Mouse (Mus musculus): ENCODE data around the gene Mrm1.

GRCm38 (mm10) chr11:84846741-84847474 is 27.6 kb upstream of the Mrm1 start:
- TF ChIP-seq POLR2A (IDR thresholded peaks at IDR 0.05; ENCODE audit: low read depth, low read length), result no peak
- no peak for TF ChIP-seq CTCF (conservative IDR thresholded peaks at IDR 0.05; ENCODE audit: insufficient read depth, insufficient read length, low read depth, low read length)
